ENCODE assay signal across 10 mouse cellular contexts in the genomic region with DNA sequence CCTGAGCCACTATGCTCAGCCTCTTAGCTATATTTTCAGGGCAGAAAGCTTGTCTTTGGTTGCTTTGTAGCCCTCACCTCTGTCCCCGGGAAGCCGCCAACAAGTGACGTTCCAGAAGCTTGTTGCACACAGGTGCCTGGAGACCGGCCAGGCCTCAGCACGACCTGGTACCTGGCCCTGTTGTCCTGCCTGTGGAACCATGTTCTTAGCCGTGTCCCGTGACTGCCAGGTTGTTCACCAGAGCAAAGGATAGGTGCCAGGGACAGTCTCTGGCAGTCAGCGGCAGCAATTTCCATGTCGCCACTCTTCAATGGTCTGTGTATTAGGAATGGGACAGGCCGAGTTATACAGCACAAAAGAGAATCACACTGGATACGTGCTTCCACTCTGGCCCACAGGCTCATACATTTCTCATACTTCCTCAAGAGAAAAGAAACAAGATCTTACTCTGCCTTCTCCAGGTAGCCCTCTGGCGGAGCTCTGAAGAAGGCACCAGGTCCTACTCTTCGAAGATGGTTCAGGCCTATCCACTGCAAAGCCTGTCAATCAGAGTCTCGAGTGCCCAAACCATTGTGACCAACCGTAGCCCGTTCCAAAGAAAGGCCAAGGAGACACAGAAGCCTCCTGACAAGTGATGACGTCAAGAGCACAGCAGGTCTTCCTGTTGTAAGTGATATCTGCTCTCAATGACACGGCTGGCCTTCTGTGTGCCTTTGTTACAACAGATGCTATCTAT. TPM values are rescaled to one million over a fixed set of nuclear protein-coding genes. Genes with fewer than 3 reads are reported as not detected.
DNase-seq lines count a peak whose midpoint lies in the region; ATAC-seq and TF ChIP-seq lines count a peak whose summit lies in the region.
"Had no signal": no experiment of that assay in that cellular context is flagged by ENCODE, and none has a peak within 500 bp of the region (broad histone marks: within the 10 kb centered on the region; RNA-seq: fewer than 3 reads in every experiment).

No protein-coding gene starts in this region.

- no peaks in the 10 kb centered on the region for H3K27me3 ChIP-seq in kidney, postnatal 0 days (ENCODE audit: insufficient read depth, low read length)
- H3K27me3 ChIP-seq in cerebellum, adult 2 months (ENCODE audit: control insufficient read depth, insufficient read depth, low read length) = no peaks in the 10 kb centered on the region
- H3K27me3 ChIP-seq in liver, embryonic 14.5 days (ENCODE audit: control insufficient read depth, insufficient read depth, low read length) = no peaks in the 10 kb centered on the region
- H3K27me3 ChIP-seq: stomach, embryonic 15.5 days had no signal

- H3K4me3 ChIP-seq in kidney, postnatal 0 days (replicated peaks; ENCODE audit: low read depth, low read length) = no peak overlapping the region
- H3K4me3 ChIP-seq in cerebellum, adult 2 months (replicated peaks; ENCODE audit: insufficient read depth, low read depth, low read length) = no peak overlapping the region
- no peak overlapping the region for H3K4me3 ChIP-seq in liver, embryonic 14.5 days (ENCODE audit: insufficient read depth in 1 of 2, low read depth in 2 of 2, low read length in 2 of 2)
- H3K4me3 ChIP-seq: stomach, embryonic 15.5 days had no signal

- peak; percentile 75 to 85 for DNase-seq in adrenal gland, adult (ENCODE audit: inconsistent age in 2 of 2, low spot score in 1 of 2)
- no peak for DNase-seq in adrenal gland, postnatal 25 days
- peak; percentile 43 for DNase-seq in kidney, postnatal 0 days (ENCODE audit: low spot score)
- DNase-seq in kidney, postnatal 14 days = no peak
- DNase-seq in cerebellum, adult 2 months = peak; percentile 62 to 73
- no peak for DNase-seq in liver, embryonic 14.5 days (ENCODE audit: low read depth in 3 of 3, low spot score in 3 of 3)
- no peak for DNase-seq in left cerebral cortex, postnatal 4 days
- no peak for DNase-seq in layer of hippocampus, adult 9-10 months (ENCODE audit: low spot score)
- DNase-seq: lung, embryonic 14.5 days had no signal

- intact Hi-C loops in left cerebral cortex, postnatal 4 days (cut with DNase I) = no loop called here

- no peak for TF ChIP-seq EP300 in liver, embryonic 14.5 days (IDR thresholded peaks at IDR 0.05; ENCODE audit: low read depth)

- peak overlapping the region; percentile 36; the same call in 1 of the 2 replicates for H3K27ac ChIP-seq in kidney, postnatal 0 days
- peak overlapping the region; percentile 32 for H3K27ac ChIP-seq in cerebellum, adult 2 months (ENCODE audit: insufficient read depth, low read length)
- no peak overlapping the region for H3K27ac ChIP-seq in liver, embryonic 14.5 days
- H3K27ac ChIP-seq: stomach, embryonic 15.5 days had no signal

- no peaks in the 10 kb centered on the region for H3K36me3 ChIP-seq in kidney, postnatal 0 days (ENCODE audit: insufficient read depth, low read length)
- H3K36me3 ChIP-seq in liver, embryonic 14.5 days (replicated peaks; ENCODE audit: control insufficient read depth, insufficient read depth, low read depth) = no peaks in the 10 kb centered on the region
- H3K36me3 ChIP-seq: stomach, embryonic 15.5 days had no signal

- peaks cover 17% of the 10 kb centered on the region for H3K4me1 ChIP-seq in kidney, postnatal 0 days (replicated peaks; ENCODE audit: insufficient read depth, low read length)
- peaks cover 32% of the 10 kb centered on the region for H3K4me1 ChIP-seq in cerebellum, adult 2 months (ENCODE audit: control insufficient read depth, insufficient read depth, low read length)
- peaks cover 13 to 45% of the 10 kb centered on the region in 2 experiments for H3K4me1 ChIP-seq in liver, embryonic 14.5 days (replicated peaks; ENCODE audit: control insufficient read depth in 2 of 2, insufficient read depth in 2 of 2, low read length in 1 of 2)

- ATAC-seq in kidney, postnatal 0 days (replicated peaks; ENCODE audit: low FRiP score, low read depth) = no peak
- peak; percentile 3; the same call in 1 of the 2 replicates for ATAC-seq in liver, embryonic 14.5 days (ENCODE audit: insufficient read depth)

- H3K4me2 ChIP-seq in kidney, postnatal 0 days (ENCODE audit: low read length) = no peak overlapping the region
- H3K4me2 ChIP-seq in liver, embryonic 14.5 days (ENCODE audit: low read depth) = peak overlapping the region; percentile 41; the same call in 1 of the 2 replicates
- H3K4me2 ChIP-seq: lung, embryonic 14.5 days; stomach, embryonic 15.5 days had no signal

- WGBS in kidney, postnatal 0 days = 67% methylated on average over 18 of the region's 18 CpGs
- WGBS in cerebellum, adult 2 months = 27% methylated on average over 18 of the region's 18 CpGs
- WGBS in liver, embryonic 14.5 days (ENCODE audit: insufficient replicate concordance) = 57% methylated on average over 18 of the region's 18 CpGs

- TF ChIP-seq CTCF in kidney, postnatal 0 days (IDR thresholded peaks at IDR 0.05; ENCODE audit: low read depth) = no peak
- no peak for TF ChIP-seq CTCF in cerebellum, adult 2 months (IDR thresholded peaks at IDR 0.05; ENCODE audit: borderline replicate concordance, insufficient read depth, low read depth, low read length)
- TF ChIP-seq CTCF in liver, embryonic 14.5 days (IDR thresholded peaks at IDR 0.05; ENCODE audit: low read depth) = peak; percentile 22; the same call in 1 of the 2 replicates

- H3K9ac ChIP-seq in kidney, postnatal 0 days (ENCODE audit: low read depth, low read length) = no peak overlapping the region
- no peak overlapping the region for H3K9ac ChIP-seq in liver, embryonic 14.5 days (replicated peaks)
- H3K9ac ChIP-seq: lung, embryonic 14.5 days; stomach, embryonic 15.5 days had no signal

- TF ChIP-seq POLR2A in cerebellum, adult 2 months (IDR thresholded peaks at IDR 0.05; ENCODE audit: borderline replicate concordance, insufficient read depth, low read length) = no peak

- no peaks in the 10 kb centered on the region for H3K9me3 ChIP-seq in kidney, postnatal 0 days (replicated peaks; ENCODE audit: low read length)
- no peaks in the 10 kb centered on the region for H3K9me3 ChIP-seq in liver, embryonic 14.5 days (ENCODE audit: control insufficient read depth, low read length)
- H3K9me3 ChIP-seq: stomach, embryonic 15.5 days had no signal

RNA-seq across cellular contexts. Expression of gene Pitpnm2, which starts 39.1 kb away (rescaled TPM):
- total RNA-seq in adrenal gland, postnatal 25 days (2021) = 62.5 and 83.8 TPM in 2 replicates
- 3.0 and 3.1 TPM in 2 replicates for polyA plus RNA-seq in kidney, postnatal 0 days (2015; fragmentation: Nextera tagmentation; extraction: Ambion mirVana)
- polyA plus RNA-seq in cerebellum, adult 2 months (2012; rRNA removed) = 54.2 and 64.2 TPM in 2 replicates
- polyA plus RNA-seq in liver, embryonic 14.5 days (2012; rRNA removed) = 4.7 and 5.8 TPM in 2 replicates
- polyA plus RNA-seq in liver, embryonic 14.5 days (2014; fragmentation: Nextera tagmentation; extraction: Ambion mirVana) = 1.9 and 2.1 TPM in 2 replicates
- 100 to 1,000 TPM; 146 to 151 TPM for total RNA-seq in left cerebral cortex, postnatal 4 days (2021)

Comparison
In these comparisons a context has a peak if more than half of its experiments do, and no peak if none do; other contexts are left out.
1. DNase-seq: peak in adrenal gland, adult (2 of 2), kidney, postnatal 0 days (single experiment) and cerebellum, adult 2 months (2 of 2); none in adrenal gland, postnatal 25 days (single experiment), kidney, postnatal 14 days (single experiment), liver, embryonic 14.5 days (0 of 3), left cerebral cortex, postnatal 4 days (single experiment) and layer of hippocampus, adult 9-10 months (single experiment).